Mouse (Mus musculus): ENCODE results near the gene Cables2.

DNA sequence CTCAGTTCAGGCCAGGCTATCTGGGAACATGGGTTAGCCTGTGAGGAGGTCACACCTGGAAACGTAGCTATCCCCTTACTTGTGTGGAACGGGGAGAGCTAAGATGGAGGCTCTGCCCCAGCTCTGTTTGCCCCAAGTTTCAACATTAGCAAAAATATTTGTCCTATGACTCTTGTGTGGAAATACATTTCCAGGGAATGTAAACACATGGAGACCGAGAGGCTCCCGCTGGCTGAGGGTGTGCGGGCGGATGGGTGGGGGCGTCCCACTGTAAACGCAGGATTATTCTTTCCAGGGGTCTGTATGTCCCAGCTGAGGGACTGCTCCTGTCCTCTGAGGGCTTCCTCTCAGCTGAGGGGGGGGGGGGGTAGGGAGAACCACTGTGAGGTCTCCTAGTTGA, 38.9 kb downstream of the Cables2 start:
- TF ChIP-seq CTCF (IDR thresholded peaks at IDR 0.05; ENCODE audit: low read depth, low read length) (no peak), POLR2A (IDR thresholded peaks at IDR 0.05; ENCODE audit: borderline replicate concordance, low read depth, low read length) (no peak)
